ENCODE assay signal across 26 mouse cellular contexts in the genomic region with DNA sequence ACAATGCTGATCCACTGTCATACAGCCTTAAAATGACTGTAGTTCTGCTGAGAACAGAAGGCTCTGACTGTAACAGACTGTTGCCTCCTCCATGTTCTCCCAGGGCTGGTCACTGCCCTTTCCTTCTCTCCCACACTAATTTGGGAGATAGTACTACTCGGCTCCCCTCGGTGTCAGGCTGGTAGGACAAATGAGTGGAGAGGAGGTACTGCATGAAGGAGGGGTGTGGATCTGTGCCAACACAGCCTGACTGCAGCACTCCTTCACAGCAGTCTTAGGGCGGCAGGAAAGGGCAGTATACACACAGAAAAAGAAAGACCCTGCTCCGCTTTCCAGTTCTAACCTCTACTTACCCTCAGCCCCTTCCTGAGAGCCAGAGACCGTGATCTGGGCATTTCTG. TPM values are rescaled to one million over a fixed set of nuclear protein-coding genes. Genes with fewer than 3 reads are reported as not detected.
"Had no signal": no experiment of that assay in that cellular context is flagged by ENCODE, and none has a peak within 500 bp of the region (broad histone marks: within the 10 kb centered on the region; RNA-seq: fewer than 3 reads in every experiment).

No protein-coding gene starts in this region.

- H3K4me3 ChIP-seq: gastrocnemius, adult 2 months; heart, adult 2 months; heart, embryonic 12.5 days; hindbrain, embryonic 10.5 days; hindbrain, embryonic 12.5 days; intestine, embryonic 15.5 days; layer of hippocampus, adult 2 months; left cerebral cortex, adult 2 months; limb, embryonic 13.5 days; limb, embryonic 15.5 days had no signal

- H3K9me3 ChIP-seq: hindbrain, embryonic 12.5 days; intestine, embryonic 15.5 days; limb, embryonic 15.5 days had no signal

- ATAC-seq: hindbrain, embryonic 16.5 days; inflammation-experienced regulatory T-cells, adult 6 months; intestine, embryonic 15.5 days; intestine, postnatal 0 days had no signal

- H3K27me3 ChIP-seq: heart, embryonic 12.5 days; hindbrain, embryonic 12.5 days; intestine, embryonic 15.5 days; limb, embryonic 13.5 days; limb, embryonic 15.5 days had no signal

- DNase-seq: gastrocnemius, adult 2 months; gastrocnemius, postnatal 10 days; gastrocnemius, postnatal 25 days; heart, adult 2 months; heart, postnatal 10 days; heart, postnatal 4 days; kidney, adult 18-20 months; kidney, adult 8-10 months; kidney, postnatal 10 days; kidney, postnatal 25 days; kidney, postnatal 4 days had no signal

- H3K27ac ChIP-seq: gastrocnemius, adult 2 months; heart, adult 2 months; hindbrain, embryonic 10.5 days; hindbrain, embryonic 12.5 days; hindbrain, embryonic 14.5 days; intestine, embryonic 15.5 days; layer of hippocampus, adult 2 months; left cerebral cortex, adult 2 months; limb, embryonic 13.5 days; limb, embryonic 15.5 days had no signal

- H3K4me1 ChIP-seq: heart, embryonic 12.5 days; hindbrain, embryonic 10.5 days; hindbrain, embryonic 12.5 days; intestine, embryonic 15.5 days; limb, embryonic 13.5 days; limb, embryonic 15.5 days had no signal

RNA-seq across cellular contexts. Expression of a gene that starts 39.8 kb away (rescaled TPM):
- polyA plus RNA-seq: heart, adult 2 months; heart, embryonic 12.5 days; hindbrain, embryonic 10.5 days; kidney, embryonic 14.5 days; kidney, embryonic 16.5 days; limb, embryonic 11.5 days had no signal
